ENCODE assay signal across 8 mouse cellular contexts in genomic region chr5:64229336-64229866, GRCm38 (mm10).
DNase-seq lines count a peak whose midpoint lies in the region; ATAC-seq and TF ChIP-seq lines count a peak whose summit lies in the region.

No protein-coding gene starts in this region.

- H3K79me2 ChIP-seq in liver, adult 2 months (ENCODE audit: control insufficient read depth, insufficient read depth, low read length): no peaks in the 10 kb centered on the region; the same call in 1 of the 2 replicates

- peak overlapping the region; percentile 24 for H3K9ac ChIP-seq in liver, adult 2 months (ENCODE audit: low read depth, low read length)
- peak overlapping the region; percentile 87 for H3K9ac ChIP-seq in intestine, postnatal 0 days (ENCODE audit: low read depth, low read length)
- no peak overlapping the region for H3K9ac ChIP-seq in neural tube, embryonic 14.5 days (replicated peaks; ENCODE audit: low read depth, low read length)

- no peaks in the 10 kb centered on the region for H3K36me3 ChIP-seq in liver, adult 2 months (ENCODE audit: control insufficient read depth, insufficient read depth, low read length)
- H3K36me3 ChIP-seq in intestine, postnatal 0 days (ENCODE audit: control insufficient read depth, insufficient read depth): no peaks in the 10 kb centered on the region
- H3K36me3 ChIP-seq in neural tube, embryonic 14.5 days (ENCODE audit: control insufficient read depth, insufficient read depth, low read length): no peaks in the 10 kb centered on the region

- peak overlapping the region; percentile 94 for H3K4me2 ChIP-seq in intestine, postnatal 0 days (replicated peaks; ENCODE audit: low read depth)
- peak overlapping the region; percentile 96 for H3K4me2 ChIP-seq in neural tube, embryonic 14.5 days (ENCODE audit: low read depth, low read length)

- no peak for TF ChIP-seq POLR2A in liver, adult 2 months (IDR thresholded peaks at IDR 0.05; ENCODE audit: extremely low read depth, insufficient read depth, low read length)
- no peak for TF ChIP-seq POLR2A in embryonic fibroblast, embryonic 13.5 days (IDR thresholded peaks at IDR 0.05; ENCODE audit: low read depth, low read length)

- H3K27me3 ChIP-seq in liver, adult 2 months (ENCODE audit: control insufficient read depth, insufficient read depth, low read length): no peaks in the 10 kb centered on the region
- H3K27me3 ChIP-seq in intestine, postnatal 0 days (replicated peaks; ENCODE audit: control insufficient read depth, insufficient read depth, low read length): no peaks in the 10 kb centered on the region
- no peaks in the 10 kb centered on the region for H3K27me3 ChIP-seq in neural tube, embryonic 14.5 days (ENCODE audit: control insufficient read depth, insufficient read depth, low read length)

- peak overlapping the region; percentile 75; the same call in 1 of the 2 replicates for H3K4me3 ChIP-seq in liver, adult 2 months (ENCODE audit: insufficient read depth, low read depth, low read length)
- H3K4me3 ChIP-seq in embryonic fibroblast, embryonic 13.5 days (ENCODE audit: insufficient read depth, low read length): peak overlapping the region; percentile 51
- peak overlapping the region; percentile 71 for H3K4me3 ChIP-seq in intestine, postnatal 0 days (ENCODE audit: low read depth, low read length)
- H3K4me3 ChIP-seq in neural tube, embryonic 14.5 days (ENCODE audit: low read depth, low read length): peak overlapping the region; percentile 59

- ATAC-seq in intestine, postnatal 0 days: peak; percentile 72
- no peak for ATAC-seq in neural tube, embryonic 14.5 days (ENCODE audit: low read depth)

- H3K9me3 ChIP-seq in intestine, postnatal 0 days (ENCODE audit: control insufficient read depth): no peaks in the 10 kb centered on the region
- no peaks in the 10 kb centered on the region for H3K9me3 ChIP-seq in neural tube, embryonic 14.5 days (ENCODE audit: control insufficient read depth, low read length)

- peak overlapping the region; percentile 3 for H3K27ac ChIP-seq in liver, adult 2 months (replicated peaks; ENCODE audit: insufficient read depth, low read depth, low read length)
- H3K27ac ChIP-seq in embryonic fibroblast, embryonic 13.5 days (ENCODE audit: insufficient read depth, low read length): no peak overlapping the region
- H3K27ac ChIP-seq in intestine, postnatal 0 days (ENCODE audit: low read depth, low read length): peak overlapping the region; percentile 91
- no peak overlapping the region for H3K27ac ChIP-seq in neural tube, embryonic 14.5 days (ENCODE audit: low read depth, low read length)

- 16% methylated on average over 12 of the region's 12 CpGs for WGBS in liver, adult 2 months
- 27% methylated on average over 12 of the region's 12 CpGs for WGBS in intestine, postnatal 0 days
- WGBS in neural tube, embryonic 14.5 days: 45% methylated on average over 12 of the region's 12 CpGs

- intact Hi-C loops in gastrocnemius, postnatal 14 days (cut with DNase I; ENCODE audit: low total_unique reads): no loop called here

- TF ChIP-seq CTCF in liver, adult 2 months (IDR thresholded peaks at IDR 0.05; ENCODE audit: low read depth, low read length): no peak
- TF ChIP-seq CTCF in embryonic fibroblast, embryonic 13.5 days (IDR thresholded peaks at IDR 0.05; ENCODE audit: borderline replicate concordance, insufficient read depth, low read length): no peak
- no peak for TF ChIP-seq CTCF in intestine, postnatal 0 days (IDR thresholded peaks at IDR 0.05; ENCODE audit: low read depth)

- DNase-seq in liver, adult 2 months (ENCODE audit: extremely low read depth, low read depth, low spot score): peak; percentile 54
- no peak for DNase-seq in liver
- no peak for DNase-seq in gastrocnemius, postnatal 14 days
- DNase-seq in right cerebral cortex, postnatal 4 days: no peak
- no peak for DNase-seq in adrenal gland, postnatal 36 days

- H3K4me1 ChIP-seq in liver, adult 2 months (ENCODE audit: control insufficient read depth, insufficient read depth, low read length): 0 out of 2 replicates have a peak, but pooled peaks cover 2% of the 10 kb centered on the region
- peaks cover 4% of the 10 kb centered on the region for H3K4me1 ChIP-seq in embryonic fibroblast, embryonic 13.5 days (ENCODE audit: control insufficient read depth, insufficient read depth, low read length)
- H3K4me1 ChIP-seq in intestine, postnatal 0 days (replicated peaks; ENCODE audit: control insufficient read depth, insufficient read depth, low read length): peaks cover 12% of the 10 kb centered on the region
- H3K4me1 ChIP-seq in neural tube, embryonic 14.5 days (ENCODE audit: control insufficient read depth, insufficient read depth, low read length): peaks cover 4% of the 10 kb centered on the region; the same call in 1 of the 2 replicates

Comparison
In these comparisons a context has a peak if more than half of its experiments do, and no peak if none do; other contexts are left out.
1. H3K27ac ChIP-seq: peak in liver, adult 2 months (single experiment) and intestine, postnatal 0 days (single experiment); none in embryonic fibroblast, embryonic 13.5 days (single experiment) and neural tube, embryonic 14.5 days (single experiment).
2. Peak in every context shown above with its lines, with median percentiles within 50 percentile points of each other: H3K4me3 ChIP-seq.